Mouse (Mus musculus) megakaryocyte, embryonic 14.5 days (primary cell): ENCODE measurements around the gene Fbxl18.

ENCODE experiments used
- FLI1 ChIP-seq: IDR thresholded peaks from 2 replicates; pipeline ENCODE4 v1.6.1; 2012; ENCODE audit warnings: low read length, inconsistent platforms, mixed read lengths
- GATA1 ChIP-seq: IDR thresholded peaks from 3 replicates; pipeline ENCODE4 v1.6.1; 2012; ENCODE audit warnings: mixed read lengths, low read length, inconsistent platforms, borderline replicate concordance

- TF ChIP-seq GATA1, result no peak
- TF ChIP-seq FLI1, result no peak
Measured at GRCm38 (mm10) chr5:142873718-142874117, 21.5 kb downstream of the Fbxl18 start.
